Mouse (Mus musculus) left cerebral cortex, adult 18-20 months (tissue): ENCODE measurements at regions not wholly inside any gene's neighbourhood (a gene's known extent, or its start where the extent isn't known, plus 50 kb on each side); places are given as distances from the start of the nearest gene placed in this dataset.

ENCODE experiments used
- DNase-seq, 2 experiments: peaks; one replicate each; pipeline ENCODE4 v3.0.0; 2021 to 2022; ENCODE audit warnings: low spot score in 2 of 2, mixed read lengths in 1 of 2

- no peak for DNase-seq
Measured at GRCm38 (mm10) chr1:40907813-40908212, 102.4 kb downstream of the Tmem182 start.

- DNase-seq = no peak
Measured at GRCm38 (mm10) chr1:40913591-40913990, 108.2 kb downstream of the Tmem182 start.

DNA sequence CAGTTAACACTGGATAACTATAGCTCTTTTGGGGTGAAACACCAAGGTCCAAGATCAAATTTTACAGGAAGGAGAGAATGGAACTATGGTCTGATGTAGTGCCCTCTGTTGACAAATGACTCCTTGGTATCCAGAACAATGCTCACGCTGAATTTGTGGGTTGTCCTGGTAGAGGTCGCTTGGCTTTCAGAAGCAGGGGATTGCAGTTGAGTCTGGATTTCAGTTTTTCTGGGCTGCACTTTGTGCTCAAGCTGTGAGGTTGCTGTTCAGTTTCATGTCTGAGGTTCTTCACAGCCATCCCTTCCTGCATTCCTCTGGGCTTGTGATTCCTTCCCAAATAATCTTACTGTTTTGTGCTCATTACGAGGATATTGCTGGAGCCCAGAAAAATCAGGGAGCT, 118.9 kb downstream of the Tmem182 start:
- DNase-seq = no peak

- no peak for DNase-seq
Measured at GRCm38 (mm10) chr1:40924780-40925179, 119.4 kb downstream of the Tmem182 start.

DNA sequence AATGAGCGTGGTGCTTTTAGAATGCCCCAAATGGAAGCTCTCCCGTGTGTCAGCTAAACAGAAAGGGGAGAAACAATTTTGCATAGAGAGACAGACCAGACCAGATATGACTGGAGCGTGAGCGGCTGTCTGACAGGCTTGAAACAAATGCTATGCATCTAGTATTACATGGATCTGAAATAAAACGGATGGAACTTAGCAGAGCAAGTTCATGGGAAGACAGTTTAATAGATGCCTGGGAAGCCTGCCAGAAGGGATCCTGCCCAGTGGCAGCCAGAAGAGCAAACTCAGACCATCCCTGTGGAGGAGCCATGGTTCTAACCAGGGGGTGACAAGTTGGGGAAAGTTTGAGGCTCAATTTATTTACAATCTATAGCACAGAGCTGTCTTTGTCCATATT, 126.0 kb downstream of the Tmem182 start:
- DNase-seq = no peak

DNA sequence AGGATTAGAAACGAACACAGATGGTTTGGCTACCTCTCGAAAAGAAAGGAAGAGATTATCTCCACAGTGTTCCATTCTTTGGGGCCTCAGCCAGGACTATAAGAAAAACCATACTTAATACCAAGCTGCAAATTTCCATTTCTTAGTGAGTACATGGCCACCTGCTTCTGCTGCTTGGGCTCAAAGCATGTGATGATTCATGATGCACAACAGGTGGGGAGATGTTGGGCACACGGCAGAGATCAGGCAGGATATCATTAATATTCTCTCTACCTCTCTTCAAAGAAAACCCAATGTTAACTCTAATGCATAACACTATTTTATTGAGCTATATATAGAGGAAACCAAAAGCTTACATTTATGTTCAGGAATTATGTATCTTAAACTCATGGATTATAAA, 131.3 kb downstream of the Tmem182 start:
- no peak for DNase-seq

DNA sequence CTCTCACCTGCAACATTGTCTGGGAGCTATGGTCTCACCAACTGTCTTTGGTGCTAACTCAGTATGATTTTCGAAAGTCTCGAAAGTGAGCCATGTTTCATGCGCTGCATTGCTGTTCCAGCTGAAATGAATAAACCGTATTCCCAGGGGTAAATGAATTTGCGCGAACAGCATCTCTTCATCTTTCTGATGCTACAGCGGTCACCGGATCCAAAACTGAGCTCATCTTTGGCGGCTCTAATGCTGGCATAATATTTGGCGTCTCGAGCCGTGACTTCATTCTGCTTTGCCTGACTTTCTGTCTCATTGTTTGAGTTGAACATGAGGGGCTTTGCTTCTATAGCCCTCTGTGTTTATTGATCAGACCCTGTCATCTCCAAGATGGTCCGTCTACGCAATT, 137.3 kb downstream of the Tmem182 start:
- DNase-seq = no peak

DNA sequence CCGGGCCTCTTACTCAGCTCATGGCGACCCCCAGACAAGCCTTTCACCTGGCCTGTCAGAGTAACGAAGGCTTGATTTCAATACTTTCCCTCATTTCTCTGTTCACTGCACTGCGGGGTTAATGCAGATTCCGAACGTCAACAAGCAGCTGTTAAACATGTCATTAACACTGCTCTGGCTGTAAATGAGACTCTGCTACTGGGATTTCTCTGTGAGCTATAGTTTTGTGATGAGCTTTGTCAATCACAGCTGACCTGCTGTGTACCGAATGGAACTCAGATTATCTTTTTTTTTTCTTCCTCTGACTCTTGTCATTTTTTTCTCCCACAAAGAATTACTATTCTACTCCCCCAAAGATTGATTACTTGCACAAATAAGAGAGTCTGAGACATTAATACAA, 137.8 kb downstream of the Tmem182 start:
- DNase-seq = no peak

DNA sequence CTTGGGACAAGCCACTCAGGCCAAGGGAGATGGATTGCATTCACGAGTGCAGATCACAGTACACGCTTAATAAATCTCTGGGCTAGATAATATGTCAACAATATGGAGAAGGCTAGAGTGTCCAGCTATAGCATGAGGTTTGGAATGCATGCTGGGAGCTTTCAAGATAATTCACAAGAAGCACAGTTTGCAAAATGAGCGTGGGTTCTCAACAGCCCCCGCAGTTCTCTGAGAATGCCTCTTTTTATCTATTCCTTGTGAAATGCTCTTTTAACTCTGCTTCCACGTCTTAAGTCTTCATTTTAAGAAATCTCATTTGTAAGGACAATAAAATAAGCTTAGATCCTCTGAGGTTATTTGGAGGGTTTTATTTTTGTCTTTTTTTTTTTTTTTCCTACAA, 145.2 kb downstream of the Tmem182 start:
- DNase-seq = peak; percentile 15 to 27

DNA sequence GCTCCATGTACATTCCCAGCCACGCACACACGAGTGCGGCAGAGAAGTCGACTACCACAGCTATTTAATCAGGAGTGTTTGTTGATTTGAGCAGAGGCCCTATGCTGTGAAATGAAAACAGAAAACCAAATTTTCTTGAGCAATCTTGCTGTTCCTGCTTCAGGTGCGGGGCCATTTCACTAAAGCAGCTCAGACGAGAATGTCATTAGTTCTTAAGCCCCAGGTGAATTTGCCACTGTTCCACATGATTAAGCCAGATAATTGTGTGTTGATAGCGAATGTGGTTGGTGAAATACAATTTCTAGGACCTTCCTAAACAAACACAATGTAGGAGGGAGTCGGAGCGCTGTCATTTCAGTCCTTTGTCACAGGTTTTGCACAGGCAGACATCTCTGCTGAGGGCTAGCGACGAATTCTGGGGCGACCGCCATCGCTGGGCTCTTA, 149.3 kb downstream of the Tmem182 start:
- DNase-seq = no peak

DNA sequence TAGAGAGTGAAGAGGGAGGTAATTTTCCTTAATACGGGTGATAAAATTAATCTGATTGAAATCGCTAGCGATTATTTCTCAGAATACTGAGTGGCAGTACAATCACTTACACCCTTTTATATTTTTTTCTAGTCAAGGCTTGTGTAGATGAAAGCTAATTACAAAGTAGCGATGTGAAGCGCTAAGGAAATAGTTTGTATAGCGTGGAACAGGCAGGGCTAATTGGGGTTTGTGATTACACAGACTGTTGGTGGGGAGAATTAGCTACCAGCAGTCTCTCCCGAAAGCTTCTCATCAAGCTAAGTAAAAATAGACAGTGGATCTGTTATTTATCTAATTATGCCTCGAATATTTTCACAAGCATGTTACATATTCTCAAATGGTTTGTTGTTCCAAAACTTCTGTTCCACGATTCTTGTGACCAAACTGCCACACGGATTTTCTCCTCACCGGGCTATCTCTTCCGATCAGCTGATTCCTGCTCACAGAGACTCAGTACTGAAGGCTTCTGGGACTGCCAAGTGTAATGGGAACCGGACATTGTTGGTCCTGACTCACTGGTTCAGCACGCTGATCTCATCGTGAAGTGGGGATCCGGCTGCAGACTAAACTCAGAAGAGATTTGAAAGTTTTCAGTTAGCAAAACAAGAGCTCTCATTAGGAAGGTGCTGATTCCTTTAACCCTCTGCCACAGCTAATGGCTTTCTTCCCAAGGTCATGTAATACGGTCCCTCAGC, 162.5 kb downstream of the Tmem182 start:
- DNase-seq = no peak

DNA sequence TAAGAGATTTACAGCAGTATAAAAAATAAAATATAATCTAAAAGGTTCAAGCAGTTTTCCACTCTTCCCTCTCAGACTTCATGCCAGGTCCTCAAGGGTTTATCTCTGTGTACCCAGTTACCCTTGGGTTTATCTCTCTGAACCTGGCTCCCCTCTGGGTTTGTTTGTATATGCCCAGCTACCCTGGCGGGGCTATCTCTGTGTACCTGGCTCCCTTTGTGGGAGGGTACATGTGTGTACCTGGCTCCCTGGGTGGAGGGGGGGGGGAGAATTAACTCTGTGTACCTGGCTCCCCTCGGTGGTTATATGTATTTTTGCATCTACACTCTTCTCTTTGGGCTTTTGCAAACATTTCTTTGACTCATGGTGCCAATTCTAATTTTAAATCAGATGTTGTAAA, 178.4 kb downstream of the Tmem182 start:
- DNase-seq = no peak

DNA sequence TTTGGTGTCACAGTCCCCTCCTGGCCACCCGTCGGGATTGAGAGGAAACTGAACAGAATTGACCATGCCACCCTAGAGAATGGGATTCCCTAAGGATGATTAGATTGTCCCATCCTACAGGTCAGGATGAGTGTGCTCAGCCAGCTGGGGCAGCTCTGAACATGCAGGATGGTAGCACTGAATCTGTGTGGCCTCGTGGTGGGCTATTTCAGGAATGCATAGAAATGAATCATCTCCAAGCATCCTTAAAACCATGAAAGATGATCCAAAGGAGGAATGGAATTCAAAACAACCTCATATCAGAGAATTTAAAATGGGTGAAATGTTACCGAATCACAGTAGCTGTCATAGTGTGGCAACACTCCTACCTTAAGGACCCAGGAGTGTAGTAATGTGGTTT, 187.9 kb downstream of the Tmem182 start:
- DNase-seq = no peak

GRCm38 (mm10) chr1:41001154-41001949, 196.0 kb downstream of the Tmem182 start:
- peak; percentile 48 to 69 for DNase-seq

DNA sequence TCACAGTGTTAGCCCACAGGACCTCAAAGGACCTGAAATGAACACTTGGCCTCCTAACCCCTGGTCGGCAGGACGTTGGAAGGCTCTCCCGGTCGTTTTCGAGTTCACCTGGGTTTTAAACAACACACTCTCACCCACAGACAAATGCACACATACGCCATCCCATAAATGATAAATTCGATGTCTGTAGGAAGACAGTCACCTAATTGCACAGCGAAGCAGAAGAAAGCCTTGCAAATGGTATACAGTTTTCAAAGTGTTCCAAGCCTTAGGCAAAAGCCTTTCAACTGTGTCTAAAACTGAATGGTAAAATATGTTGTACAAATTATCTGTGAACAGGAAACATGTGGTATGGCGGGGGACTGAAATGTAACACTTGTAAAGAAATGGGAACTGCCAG, 196.6 kb downstream of the Tmem182 start:
- DNase-seq = no peak

DNA sequence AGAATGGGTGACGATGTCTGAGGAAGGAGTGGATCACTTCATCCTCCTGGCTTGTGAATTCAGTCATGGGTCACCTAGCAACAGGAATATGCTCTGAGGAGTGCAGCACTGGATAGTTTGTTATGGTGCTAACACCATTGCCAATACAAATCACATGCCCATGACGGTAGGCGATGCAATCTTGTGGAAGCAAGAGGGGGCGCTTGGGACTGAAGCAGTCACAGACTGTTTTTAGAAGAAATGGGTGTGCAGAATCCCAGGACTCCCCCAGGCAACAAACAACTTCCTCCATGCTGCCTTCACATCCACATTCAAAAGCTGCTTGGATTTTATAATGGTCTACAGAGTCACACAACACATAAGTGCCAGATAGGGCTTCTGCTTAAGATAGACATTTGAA, 221.5 kb downstream of the Tmem182 start:
- no peak for DNase-seq

GRCm38 (mm10) chr1:41027540-41027978, 222.2 kb downstream of the Tmem182 start:
- peak; percentile 6 to 60 for DNase-seq

- no peak for DNase-seq
Measured at GRCm38 (mm10) chr1:41028021-41028420, 222.6 kb downstream of the Tmem182 start.

DNA sequence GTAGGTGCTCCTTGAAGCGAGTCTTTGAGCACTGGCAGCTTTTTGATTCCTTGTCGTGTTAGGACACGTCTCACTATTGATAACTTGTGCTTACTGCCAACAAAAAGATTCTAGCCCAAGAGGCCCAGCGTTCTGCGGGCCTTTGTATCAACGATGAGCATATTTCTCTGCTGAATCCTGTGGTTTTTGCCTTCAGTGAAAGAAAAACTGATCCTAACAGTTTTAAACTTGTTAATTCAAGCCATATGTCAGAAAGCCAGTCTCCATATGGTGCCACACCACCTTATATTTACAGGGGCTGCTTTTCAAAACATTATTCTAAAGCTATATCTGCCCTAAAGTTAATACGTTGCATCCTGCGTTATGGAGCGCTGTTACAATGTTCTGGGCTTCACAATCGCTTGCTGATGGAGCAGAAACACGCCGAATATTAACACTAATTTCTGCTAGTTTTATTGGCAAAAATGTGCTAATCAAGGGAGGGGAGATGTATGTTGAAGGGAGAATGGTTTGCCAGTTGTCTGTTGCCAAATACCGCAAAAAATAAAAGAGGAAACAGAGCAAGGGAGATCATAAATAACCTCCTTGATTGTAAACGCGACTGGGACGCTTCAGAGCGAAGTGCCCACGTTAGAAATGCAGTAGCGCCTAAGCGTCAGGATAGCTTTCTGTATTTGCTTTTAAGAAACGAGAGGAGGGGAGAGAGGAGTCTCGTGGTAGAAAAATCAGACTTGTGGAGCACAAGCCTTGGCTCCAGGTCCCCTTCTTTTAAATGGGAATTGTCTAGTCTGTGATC, 229.9 kb downstream of the Tmem182 start:
- no peak for DNase-seq

DNA sequence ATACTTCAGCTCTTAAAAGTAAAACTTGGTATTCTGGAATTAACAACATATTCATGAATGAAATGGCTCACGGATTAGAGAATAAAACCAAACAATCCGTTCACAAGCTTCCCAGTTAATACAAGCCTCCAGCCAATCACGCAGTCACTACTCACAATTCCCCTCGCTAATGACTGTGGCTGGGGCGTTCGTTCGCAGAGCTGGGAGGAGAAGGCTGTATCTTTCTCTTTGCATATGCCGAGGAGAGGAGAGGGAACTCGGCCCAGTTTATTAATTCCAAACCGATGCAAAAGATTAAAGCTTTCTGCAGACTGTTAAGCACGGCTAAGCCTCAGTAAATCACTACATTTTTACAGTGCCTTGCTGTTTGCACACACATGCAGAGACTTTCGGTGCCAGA, 231.5 kb downstream of the Tmem182 start:
- no peak for DNase-seq

GRCm38 (mm10) chr1:41054426-41054955, 249.1 kb downstream of the Tmem182 start:
- no peak for DNase-seq

DNA sequence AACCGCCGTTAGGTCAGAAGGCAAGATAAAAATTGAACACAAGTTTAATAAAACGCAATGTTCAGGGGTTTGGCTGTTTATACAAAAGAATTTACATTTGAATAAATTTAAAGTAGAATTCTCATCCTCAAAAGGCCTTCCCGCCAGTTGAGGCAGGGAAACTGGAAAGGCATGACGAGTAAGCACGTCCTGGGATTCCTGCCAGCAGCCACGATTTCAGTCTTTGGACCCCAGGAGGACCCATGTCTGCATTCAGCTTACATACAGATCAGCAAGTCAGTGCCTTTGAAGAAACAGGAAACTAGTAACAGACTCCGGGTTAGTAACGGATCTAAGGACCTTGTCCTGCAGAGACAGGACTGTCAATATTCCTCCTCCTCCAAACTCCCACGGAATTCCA, 250.4 kb downstream of the Tmem182 start:
- no peak for DNase-seq
